Mouse (Mus musculus) G1E (cell line): ENCODE results near the gene Ccdc117.

Experiments used
- CTCF ChIP-seq: IDR thresholded peaks from 2 replicates; pipeline ENCODE4 v1.5.1; 2012; ENCODE audit warnings: low read depth, low read length, inconsistent platforms, mixed read lengths
- GATA1 ChIP-seq: IDR thresholded peaks from 2 replicates; pipeline ENCODE4 v1.6.1; 2012; ENCODE audit warnings: borderline replicate concordance, low read length, inconsistent platforms, mixed read lengths
- TAL1 ChIP-seq: conservative IDR thresholded peaks from 2 replicates; pipeline ENCODE4 v1.6.1; 2012; ENCODE audit warnings: low read depth, low read length, inconsistent platforms, mixed read lengths

DNA sequence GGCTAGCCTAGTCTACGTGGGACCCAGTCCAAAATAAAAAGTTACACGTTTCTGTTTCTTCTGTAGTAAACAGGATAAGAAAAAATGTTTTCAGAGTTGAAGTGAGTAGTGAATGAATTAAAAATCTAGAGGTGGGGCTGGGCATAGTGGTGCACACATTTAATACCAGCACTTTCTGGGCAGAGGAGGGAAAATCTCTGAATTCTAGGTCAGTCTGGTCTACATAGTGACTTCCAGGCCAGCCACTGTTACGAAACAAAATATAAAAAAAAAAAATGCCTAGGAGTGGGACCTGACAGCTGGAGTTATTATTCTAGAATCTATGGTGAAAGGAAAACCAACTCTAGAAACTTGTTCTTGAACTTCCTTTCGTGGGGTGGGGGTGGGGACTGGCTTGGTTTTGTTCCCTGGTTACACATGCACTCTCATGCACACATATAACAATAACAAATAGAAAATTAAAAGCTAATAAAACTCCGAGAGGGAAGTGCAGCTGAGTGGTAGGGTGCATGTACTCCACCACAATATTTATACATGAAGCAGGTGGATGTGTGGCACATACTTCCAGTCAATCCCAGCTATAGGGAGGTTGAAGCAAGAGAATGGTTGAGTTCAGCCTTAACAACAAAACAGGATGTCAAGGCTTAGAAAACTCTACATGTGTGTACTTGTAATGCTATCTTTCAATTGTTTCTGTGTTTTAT is 647 bp upstream of the Ccdc117 start:
- TF ChIP-seq CTCF (no peak), GATA1 (no peak), TAL1 (no peak)
